Comparison of ENCODE assay signal across 18 mouse cellular contexts in the genomic region with DNA sequence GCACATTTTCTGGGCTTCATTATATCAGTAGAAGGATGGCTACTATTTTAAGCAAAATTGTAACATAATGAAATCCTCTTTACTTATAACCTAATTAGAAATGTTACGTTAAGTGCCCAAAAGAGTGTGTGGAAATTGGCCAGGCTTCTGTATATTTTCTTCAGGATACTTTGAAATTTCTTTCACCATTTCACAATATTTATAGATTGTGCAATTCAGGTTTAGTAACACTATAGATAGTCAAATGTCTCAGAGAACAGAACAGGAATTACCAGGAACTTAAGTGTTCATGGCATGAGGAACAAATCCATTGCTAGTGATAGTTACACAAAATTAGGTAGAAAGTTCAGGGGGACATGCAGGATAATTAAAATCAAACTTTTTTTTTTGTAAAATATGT.
"Had no signal": no experiment of that assay in that cellular context is flagged by ENCODE, and none has a peak within 500 bp of the region (broad histone marks: within the 10 kb centered on the region; RNA-seq: fewer than 3 reads in every experiment).

No protein-coding gene starts in this region.

- DNase-seq: kidney, adult 11 months; kidney, adult 8-10 months; kidney, postnatal 10 days; kidney, postnatal 36 days; layer of hippocampus, postnatal 36 days; liver, embryonic 13.5 days; lung, embryonic 14.5 days; lung, postnatal 4 days; midbrain, embryonic 14.5 days; right cerebral cortex, postnatal 4 days; thymus, adult 2 months; thymus, postnatal 14 days; thymus, postnatal 4 days had no signal

- H3K9ac ChIP-seq: intestine, embryonic 15.5 days; kidney, embryonic 15.5 days; liver, embryonic 13.5 days; lung, embryonic 14.5 days had no signal

- H3K4me2 ChIP-seq: intestine, embryonic 15.5 days; kidney, embryonic 15.5 days; liver, embryonic 13.5 days; lung, embryonic 14.5 days had no signal

- H3K36me3 ChIP-seq: intestine, embryonic 15.5 days; kidney, embryonic 15.5 days; midbrain, embryonic 10.5 days had no signal

- H3K9me3 ChIP-seq: intestine, embryonic 15.5 days; kidney, embryonic 15.5 days; liver, embryonic 13.5 days; megakaryocyte, embryonic 14.5 days; midbrain, embryonic 10.5 days had no signal

- H3K4me3 ChIP-seq: intestine, embryonic 15.5 days; kidney, embryonic 15.5 days; left cerebral cortex, adult 2 months; liver, embryonic 13.5 days; megakaryocyte, embryonic 14.5 days; midbrain, embryonic 10.5 days had no signal

- H3K4me1 ChIP-seq: intestine, embryonic 15.5 days had no signal

- H3K27me3 ChIP-seq: intestine, embryonic 15.5 days; kidney, embryonic 15.5 days; liver, embryonic 13.5 days had no signal

- ATAC-seq: intestine, embryonic 15.5 days had no signal

- H3K27ac ChIP-seq: intestine, embryonic 15.5 days; kidney, embryonic 15.5 days; left cerebral cortex, adult 2 months; liver, embryonic 13.5 days; midbrain, embryonic 10.5 days had no signal
